Mouse (Mus musculus): Measurements from ENCODE around the gene Srbd1. TPM values are rescaled to one million over a fixed set of nuclear protein-coding genes. Genes with fewer than 3 reads are reported as not detected.

The Srbd1 gene
- polyA plus RNA-seq, 1 experiment from 2014 or later = 10.1 TPM

GRCm38 (mm10) chr17:85989058-85989769 is 155.8 kb downstream of the Srbd1 start:
- Histone ChIP-seq H3K9ac (no peak overlapping the region), H3K27ac (ENCODE audit: low read depth) (no peak overlapping the region), H3K9me3 (ENCODE audit: low read depth, low read length) (no peaks in the 10 kb centered on the region), H3K27me3 (ENCODE audit: insufficient read depth, low read length) (no peaks in the 10 kb centered on the region), H3K36me3 (ENCODE audit: insufficient read depth) (peaks cover 12% of the 10 kb centered on the region; the same call in 1 of the 2 replicates), H3K4me3 (ENCODE audit: low read depth, low read length) (no peak overlapping the region), H3K4me2 (no peak overlapping the region), H3K4me1 (ENCODE audit: insufficient read depth) (no peaks in the 10 kb centered on the region)
- no peak for DNase-seq
- peak; percentile 54; the same call in 1 of the 2 replicates for ATAC-seq (ENCODE audit: insufficient read depth)
- no peak for TF ChIP-seq CTCF (IDR thresholded peaks at IDR 0.05; ENCODE audit: low read depth)
- WGBS = 61% methylated on average over 12 of the region's 12 CpGs

GRCm38 (mm10) chr17:85987531-85987930 is 157.4 kb downstream of the Srbd1 start:
- 63% methylated on average over 4 of the region's 4 CpGs for WGBS
- Histone ChIP-seq H3K9ac (no peak overlapping the region), H3K36me3 (ENCODE audit: insufficient read depth) (peaks cover 8% of the 10 kb centered on the region; the same call in 1 of the 2 replicates), H3K4me1 (ENCODE audit: insufficient read depth) (no peaks in the 10 kb centered on the region), H3K27ac (ENCODE audit: low read depth) (no peak overlapping the region), H3K4me2 (no peak overlapping the region), H3K9me3 (ENCODE audit: low read depth, low read length) (no peaks in the 10 kb centered on the region), H3K4me3 (ENCODE audit: low read depth, low read length) (no peak overlapping the region), H3K27me3 (ENCODE audit: insufficient read depth, low read length) (no peaks in the 10 kb centered on the region)
- no peak for TF ChIP-seq CTCF (IDR thresholded peaks at IDR 0.05; ENCODE audit: low read depth)
- DNase-seq = no peak
- no peak for ATAC-seq (ENCODE audit: insufficient read depth)

- 72% methylated on average over 4 of the region's 4 CpGs for WGBS
- Histone ChIP-seq H3K27me3 (ENCODE audit: insufficient read depth, low read length) (no peaks in the 10 kb centered on the region), H3K27ac (ENCODE audit: low read depth) (no peak overlapping the region), H3K4me3 (ENCODE audit: low read depth, low read length) (no peak overlapping the region), H3K9me3 (ENCODE audit: low read depth, low read length) (no peaks in the 10 kb centered on the region), H3K4me1 (ENCODE audit: insufficient read depth) (no peaks in the 10 kb centered on the region), H3K4me2 (no peak overlapping the region), H3K9ac (no peak overlapping the region), H3K36me3 (ENCODE audit: insufficient read depth) (peaks cover 8% of the 10 kb centered on the region; the same call in 1 of the 2 replicates)
- no peak for DNase-seq
- no peak for ATAC-seq (ENCODE audit: insufficient read depth)
- no peak for TF ChIP-seq CTCF (IDR thresholded peaks at IDR 0.05; ENCODE audit: low read depth)
These were observed 158.4 kb downstream of the Srbd1 start for GRCm38 (mm10) chr17:85986624-85987023.

- DNase-seq = no peak
- H3K27ac ChIP-seq (ENCODE audit: low read depth) = no peak overlapping the region
- TF ChIP-seq CTCF (IDR thresholded peaks at IDR 0.05; ENCODE audit: low read depth) = no peak
- no peak overlapping the region for H3K4me2 ChIP-seq
- no peak overlapping the region for H3K9ac ChIP-seq
- ATAC-seq (ENCODE audit: insufficient read depth) = no peak
- 67% methylated on average over 2 of the region's 2 CpGs for WGBS
- H3K4me3 ChIP-seq (ENCODE audit: low read depth, low read length) = no peak overlapping the region
- no peaks in the 10 kb centered on the region for H3K4me1 ChIP-seq (ENCODE audit: insufficient read depth)
- H3K9me3 ChIP-seq (ENCODE audit: low read depth, low read length) = no peaks in the 10 kb centered on the region
- H3K27me3 ChIP-seq (ENCODE audit: insufficient read depth, low read length) = no peaks in the 10 kb centered on the region
- peaks cover 8% of the 10 kb centered on the region; the same call in 1 of the 2 replicates for H3K36me3 ChIP-seq (ENCODE audit: insufficient read depth)
These were observed 158.8 kb downstream of the Srbd1 start for GRCm38 (mm10) chr17:85986181-85986580.

GRCm38 (mm10) chr17:85985131-85985530 is 159.8 kb downstream of the Srbd1 start:
- H3K9ac ChIP-seq = no peak overlapping the region
- H3K9me3 ChIP-seq (ENCODE audit: low read depth, low read length) = no peaks in the 10 kb centered on the region
- TF ChIP-seq CTCF (IDR thresholded peaks at IDR 0.05; ENCODE audit: low read depth) = no peak
- peaks cover 8% of the 10 kb centered on the region; the same call in 1 of the 2 replicates for H3K36me3 ChIP-seq (ENCODE audit: insufficient read depth)
- no peak overlapping the region for H3K4me3 ChIP-seq (ENCODE audit: low read depth, low read length)
- no peaks in the 10 kb centered on the region for H3K27me3 ChIP-seq (ENCODE audit: insufficient read depth, low read length)
- H3K4me2 ChIP-seq = no peak overlapping the region
- H3K4me1 ChIP-seq (ENCODE audit: insufficient read depth) = no peaks in the 10 kb centered on the region
- no peak overlapping the region for H3K27ac ChIP-seq (ENCODE audit: low read depth)
- DNase-seq (no peak), ATAC-seq (ENCODE audit: insufficient read depth) (no peak)
- WGBS = 66% methylated on average over 11 of the region's 11 CpGs

- Histone ChIP-seq H3K4me2 (no peak overlapping the region), H3K4me3 (ENCODE audit: low read depth, low read length) (no peak overlapping the region), H3K27ac (ENCODE audit: low read depth) (no peak overlapping the region), H3K4me1 (ENCODE audit: insufficient read depth) (no peaks in the 10 kb centered on the region), H3K9ac (no peak overlapping the region), H3K27me3 (ENCODE audit: insufficient read depth, low read length) (no peaks in the 10 kb centered on the region), H3K36me3 (ENCODE audit: insufficient read depth) (no peaks in the 10 kb centered on the region), H3K9me3 (ENCODE audit: low read depth, low read length) (no peaks in the 10 kb centered on the region)
- no peak for TF ChIP-seq CTCF (IDR thresholded peaks at IDR 0.05; ENCODE audit: low read depth)
- WGBS = 92% methylated on average over 4 of the region's 4 CpGs
- ATAC-seq (ENCODE audit: insufficient read depth) (no peak), DNase-seq (no peak)
These were observed 162.7 kb downstream of the Srbd1 start for GRCm38 (mm10) chr17:85982271-85982670.

- Histone ChIP-seq H3K9ac (no peak overlapping the region), H3K4me1 (ENCODE audit: insufficient read depth) (no peaks in the 10 kb centered on the region), H3K4me2 (no peak overlapping the region), H3K27ac (ENCODE audit: low read depth) (no peak overlapping the region), H3K9me3 (ENCODE audit: low read depth, low read length) (no peaks in the 10 kb centered on the region), H3K4me3 (ENCODE audit: low read depth, low read length) (no peak overlapping the region), H3K36me3 (ENCODE audit: insufficient read depth) (no peaks in the 10 kb centered on the region), H3K27me3 (ENCODE audit: insufficient read depth, low read length) (no peaks in the 10 kb centered on the region)
- WGBS = 81% methylated on average over 3 of the region's 3 CpGs
- no peak for ATAC-seq (ENCODE audit: insufficient read depth)
- no peak for DNase-seq
- TF ChIP-seq CTCF (IDR thresholded peaks at IDR 0.05; ENCODE audit: low read depth) = no peak
These were observed 163.1 kb downstream of the Srbd1 start for GRCm38 (mm10) chr17:85981869-85982268.
